In genomic region chr1:186314180-186314579, GRCm38 (mm10) we compare ENCODE assay signal across 21 mouse cellular contexts.
"Had no signal": no experiment of that assay in that cellular context is flagged by ENCODE, and none has a peak within 500 bp of the region (broad histone marks: within the 10 kb centered on the region; RNA-seq: fewer than 3 reads in every experiment).

No protein-coding gene starts in this region.

- H3K4me2 ChIP-seq: intestine, embryonic 15.5 days; kidney, embryonic 15.5 days; limb, embryonic 12.5 days; liver, embryonic 11.5 days; lung, embryonic 14.5 days; midbrain, embryonic 12.5 days; midbrain, embryonic 15.5 days had no signal

- H3K9me3 ChIP-seq: intestine, embryonic 15.5 days; kidney, embryonic 15.5 days; limb, embryonic 12.5 days; midbrain, embryonic 12.5 days; midbrain, embryonic 15.5 days had no signal

- ATAC-seq: intestine, embryonic 15.5 days; liver, postnatal 0 days; lung, postnatal 0 days; midbrain, embryonic 15.5 days had no signal

- H3K36me3 ChIP-seq: intestine, embryonic 15.5 days; kidney, embryonic 15.5 days; limb, embryonic 12.5 days; midbrain, embryonic 12.5 days; midbrain, embryonic 15.5 days had no signal

- H3K4me1 ChIP-seq: intestine, embryonic 15.5 days; kidney, embryonic 15.5 days; limb, embryonic 12.5 days; midbrain, embryonic 12.5 days; midbrain, embryonic 15.5 days had no signal

- H3K27me3 ChIP-seq: intestine, embryonic 15.5 days; kidney, embryonic 15.5 days; limb, embryonic 12.5 days; midbrain, embryonic 12.5 days; midbrain, embryonic 15.5 days had no signal

- H3K4me3 ChIP-seq: intestine, embryonic 15.5 days; kidney, embryonic 15.5 days; left cerebral cortex, adult 2 months; limb, embryonic 12.5 days; midbrain, embryonic 12.5 days; midbrain, embryonic 15.5 days had no signal

- DNase-seq: kidney, adult 11 months; kidney, adult 8-10 months; kidney, postnatal 10 days; kidney, postnatal 36 days; layer of hippocampus, postnatal 36 days; liver, postnatal 0 days; lung, embryonic 14.5 days; right cerebral cortex, postnatal 14 days; thymus, adult 2 months; thymus, postnatal 25 days had no signal

- H3K9ac ChIP-seq: intestine, embryonic 15.5 days; kidney, embryonic 15.5 days; limb, embryonic 12.5 days; liver, embryonic 14.5 days; liver, postnatal 0 days; lung, embryonic 14.5 days; midbrain, embryonic 12.5 days; midbrain, embryonic 15.5 days had no signal

- H3K27ac ChIP-seq: intestine, embryonic 15.5 days; kidney, embryonic 15.5 days; left cerebral cortex, adult 2 months; limb, embryonic 12.5 days; liver, embryonic 14.5 days; macrophage; midbrain, embryonic 12.5 days; midbrain, embryonic 15.5 days; stomach, postnatal 0 days had no signal
